Mouse (Mus musculus): ENCODE data around the gene Rfwd3. TPM values are rescaled to one million over a fixed set of nuclear protein-coding genes. Genes with fewer than 3 reads are reported as not detected.

Gene Rfwd3
- polyA plus RNA-seq (2015; fragmentation: Nextera tagmentation; extraction: Ambion mirVana): 47.0 and 50.1 TPM in 2 replicates

DNA sequence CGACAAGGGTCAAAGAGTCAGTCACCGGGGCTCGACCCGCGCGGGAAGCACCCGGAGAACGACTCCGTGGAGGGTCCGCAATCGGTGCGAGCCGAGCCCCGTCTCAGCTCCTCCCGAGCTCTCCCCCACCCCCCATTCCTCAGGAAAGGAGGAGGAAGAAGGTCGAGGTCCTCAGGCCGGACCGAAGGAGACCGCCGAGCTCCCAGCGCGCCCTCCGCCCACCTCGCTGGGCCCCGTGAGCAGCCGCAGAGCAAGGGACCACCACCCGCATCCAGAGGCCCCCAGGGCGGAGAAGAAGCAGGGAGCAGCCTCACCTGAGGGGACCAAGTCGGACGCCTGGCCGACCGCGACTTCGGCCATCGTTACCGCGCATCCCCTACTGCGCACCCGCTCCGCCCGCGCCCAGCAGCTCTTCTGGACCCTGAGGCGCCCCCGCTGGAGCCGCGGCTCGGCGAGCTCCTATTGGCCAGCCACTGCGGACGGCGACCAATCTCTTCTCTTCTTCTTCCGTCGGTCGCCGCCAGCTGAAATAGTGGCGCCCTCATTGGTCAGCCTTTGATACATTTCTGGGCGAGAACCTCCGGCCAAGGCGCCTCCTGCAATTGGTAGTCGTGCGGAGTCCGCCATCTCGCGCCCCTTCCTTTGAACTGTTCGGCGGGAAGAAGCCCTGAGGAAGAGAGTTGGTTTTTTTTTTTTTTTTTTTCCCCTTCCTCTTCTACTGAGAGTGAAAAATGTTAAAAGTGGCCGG, at the start of gene Rfwd3:
Gene Rfwd3, minus strand, starts transcription at position 402 of the 748 bp plus-strand sequence.
- peak within 1 kb of the TSS; percentile 65 for H3K4me2 ChIP-seq (ENCODE audit: low read depth, low read length)
- 0 out of 2 replicates have a peak, but pooled peaks cover 4% of the 10 kb centered on the region for H3K36me3 ChIP-seq (ENCODE audit: control insufficient read depth, insufficient read depth, low read length)
- under 1% methylated on average over 67 of the region's 67 CpGs for WGBS
- peak within 1 kb of the TSS; percentile 97 for H3K4me3 ChIP-seq (replicated peaks; ENCODE audit: low read length)
- no peaks in the 10 kb centered on the region for H3K9me3 ChIP-seq (replicated peaks; ENCODE audit: control insufficient read depth, low read length)
- H3K27ac ChIP-seq (ENCODE audit: low read length): peak within 1 kb of the TSS; percentile 94
- H3K9ac ChIP-seq (ENCODE audit: low read length): peak within 1 kb of the TSS; percentile 96
- H3K27me3 ChIP-seq (ENCODE audit: control insufficient read depth, insufficient read depth, low read length): no peaks in the 10 kb centered on the region
- ATAC-seq (ENCODE audit: insufficient read depth, low FRiP score): peak; percentile 99
- H3K4me1 ChIP-seq (ENCODE audit: control insufficient read depth, insufficient read depth, low read length): peaks cover 10% of the 10 kb centered on the region; the same call in 1 of the 2 replicates

DNA sequence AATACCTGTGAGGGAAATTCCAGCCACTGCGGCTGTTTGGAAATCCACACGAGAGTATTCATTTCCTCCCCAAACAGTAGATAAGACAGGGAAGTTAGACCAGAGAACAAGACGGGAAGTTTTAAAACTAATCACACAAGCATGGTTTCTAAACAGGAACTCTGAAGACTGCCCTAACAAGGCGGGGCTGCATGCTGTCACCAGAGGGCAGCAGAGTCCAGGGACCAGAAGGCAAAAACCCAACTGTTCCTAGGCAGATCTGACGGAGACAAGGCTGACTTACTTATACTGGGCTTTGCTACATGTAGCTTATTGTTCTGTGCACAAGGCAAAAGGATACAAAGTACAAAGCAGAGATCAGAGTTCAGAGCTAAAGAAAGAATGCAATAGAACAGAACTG, 43.2 kb upstream of the Rfwd3 start:
- Histone ChIP-seq H3K9me3 (replicated peaks; ENCODE audit: control insufficient read depth, low read length) (no peaks in the 10 kb centered on the region), H3K4me3 (replicated peaks; ENCODE audit: low read length) (no peak overlapping the region), H3K27me3 (ENCODE audit: control insufficient read depth, insufficient read depth, low read length) (no peaks in the 10 kb centered on the region), H3K4me1 (ENCODE audit: control insufficient read depth, insufficient read depth, low read length) (no peaks in the 10 kb centered on the region), H3K27ac (ENCODE audit: low read length) (no peak overlapping the region), H3K4me2 (ENCODE audit: low read depth, low read length) (no peak overlapping the region), H3K36me3 (ENCODE audit: control insufficient read depth, insufficient read depth, low read length) (no peaks in the 10 kb centered on the region), H3K9ac (ENCODE audit: low read length) (no peak overlapping the region)
- WGBS: 11% methylated on average over 5 of the region's 5 CpGs
- ATAC-seq (ENCODE audit: insufficient read depth, low FRiP score): peak; percentile 71; the same call in 1 of the 2 replicates

- H3K4me2 ChIP-seq (ENCODE audit: low read depth, low read length): no peak overlapping the region
- no peak overlapping the region for H3K9ac ChIP-seq (ENCODE audit: low read length)
- H3K4me3 ChIP-seq (replicated peaks; ENCODE audit: low read length): no peak overlapping the region
- 63% methylated on average over 3 of the region's 3 CpGs for WGBS
- no peak overlapping the region for H3K27ac ChIP-seq (ENCODE audit: low read length)
- peaks cover 5% of the 10 kb centered on the region; the same call in 1 of the 2 replicates for H3K4me1 ChIP-seq (ENCODE audit: control insufficient read depth, insufficient read depth, low read length)
- H3K36me3 ChIP-seq (ENCODE audit: control insufficient read depth, insufficient read depth, low read length): no peaks in the 10 kb centered on the region
- no peaks in the 10 kb centered on the region for H3K27me3 ChIP-seq (ENCODE audit: control insufficient read depth, insufficient read depth, low read length)
- H3K9me3 ChIP-seq (replicated peaks; ENCODE audit: control insufficient read depth, low read length): no peaks in the 10 kb centered on the region
- no peak for ATAC-seq (ENCODE audit: insufficient read depth, low FRiP score)
Measured at GRCm38 (mm10) chr8:111340186-111340585, 40.2 kb upstream of the Rfwd3 start.

DNA sequence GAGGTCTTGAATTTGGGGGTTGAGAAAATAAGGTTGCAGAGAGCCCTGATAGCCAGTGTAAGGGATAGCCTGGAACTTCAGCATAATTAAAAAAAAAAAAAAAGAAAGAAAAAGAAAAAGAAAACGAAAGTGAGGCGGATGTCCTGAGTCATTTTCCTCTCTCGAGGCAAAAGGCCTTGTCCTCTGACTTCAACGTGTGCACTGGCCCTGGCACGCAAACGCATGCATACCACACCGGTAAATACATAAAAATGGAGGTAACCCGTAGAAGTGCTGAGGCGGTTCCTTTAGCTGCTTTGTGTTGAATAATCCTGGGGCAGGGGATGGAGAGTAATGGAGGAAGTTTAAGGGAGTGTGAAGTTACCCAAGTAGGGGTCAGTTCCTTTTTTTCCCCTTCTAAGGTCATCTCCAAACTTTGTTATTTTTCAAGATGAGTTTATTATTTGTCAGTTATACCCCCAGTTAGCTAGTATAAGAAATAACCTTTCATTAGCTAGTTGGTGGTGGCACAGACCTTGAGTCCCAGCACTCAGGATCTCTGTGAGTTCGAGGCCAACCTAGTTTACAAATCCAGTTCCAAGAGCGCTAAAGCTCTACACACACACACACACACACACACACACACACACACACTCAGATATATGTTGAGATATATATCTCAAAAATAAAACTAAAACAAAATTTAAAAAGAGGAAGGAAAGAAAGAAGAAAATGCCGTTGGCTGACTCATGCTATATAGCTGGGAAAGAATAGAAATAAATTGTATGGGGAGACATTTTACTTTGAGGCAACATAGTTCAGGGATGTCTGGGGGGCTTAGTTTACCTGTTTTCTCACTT, 38.6 kb upstream of the Rfwd3 start:
- Histone ChIP-seq H3K27ac (ENCODE audit: low read length) (no peak overlapping the region), H3K4me2 (ENCODE audit: low read depth, low read length) (peak overlapping the region; percentile 96), H3K9me3 (replicated peaks; ENCODE audit: control insufficient read depth, low read length) (no peaks in the 10 kb centered on the region), H3K4me3 (replicated peaks; ENCODE audit: low read length) (peak overlapping the region; percentile 60), H3K36me3 (ENCODE audit: control insufficient read depth, insufficient read depth, low read length) (no peaks in the 10 kb centered on the region), H3K9ac (ENCODE audit: low read length) (no peak overlapping the region), H3K4me1 (ENCODE audit: control insufficient read depth, insufficient read depth, low read length) (peaks cover 5% of the 10 kb centered on the region; the same call in 1 of the 2 replicates), H3K27me3 (ENCODE audit: control insufficient read depth, insufficient read depth, low read length) (no peaks in the 10 kb centered on the region)
- ATAC-seq (ENCODE audit: insufficient read depth, low FRiP score): no peak
- WGBS: 39% methylated on average over 12 of the region's 12 CpGs

DNA sequence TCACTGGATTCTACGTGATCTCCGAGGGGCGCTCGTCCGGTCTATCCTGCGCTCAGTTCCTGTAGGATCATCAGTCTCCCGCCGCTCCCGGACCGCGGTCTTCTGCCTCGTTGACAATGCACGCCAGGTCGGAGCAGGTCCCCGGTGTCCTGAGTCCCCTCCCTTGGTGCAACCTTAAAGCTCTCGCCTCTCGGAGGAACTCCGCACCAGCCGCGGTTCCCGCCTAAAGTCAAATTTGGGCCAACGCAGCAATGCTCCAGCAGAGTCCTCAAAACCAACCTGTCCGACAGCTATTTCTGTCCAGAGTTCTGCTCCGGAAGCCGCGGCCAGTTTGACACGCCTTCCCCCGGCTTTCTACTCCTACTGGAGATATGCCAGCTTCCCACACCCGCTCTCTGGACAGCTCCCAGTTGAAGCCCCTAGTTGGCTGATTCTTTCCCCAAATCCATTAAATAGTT, 37.9 kb upstream of the Rfwd3 start, which contains the start of gene Mlkl:
Gene Mlkl, minus strand, starts transcription at position 288 of the 458 bp plus-strand sequence.
- Histone ChIP-seq H3K4me1 (ENCODE audit: control insufficient read depth, insufficient read depth, low read length) (peaks cover 5% of the 10 kb centered on the region; the same call in 1 of the 2 replicates), H3K9me3 (replicated peaks; ENCODE audit: control insufficient read depth, low read length) (no peaks in the 10 kb centered on the region), H3K4me2 (ENCODE audit: low read depth, low read length) (peak within 1 kb of the TSS; percentile 96), H3K9ac (ENCODE audit: low read length) (peak within 1 kb of the TSS; percentile 69), H3K27me3 (ENCODE audit: control insufficient read depth, insufficient read depth, low read length) (no peaks in the 10 kb centered on the region), H3K27ac (ENCODE audit: low read length) (peak within 1 kb of the TSS; percentile 22; the same call in 1 of the 2 replicates), H3K36me3 (ENCODE audit: control insufficient read depth, insufficient read depth, low read length) (no peaks in the 10 kb centered on the region), H3K4me3 (replicated peaks; ENCODE audit: low read length) (peak within 1 kb of the TSS; percentile 60)
- ATAC-seq (ENCODE audit: insufficient read depth, low FRiP score): no peak
- under 1% methylated on average over 29 of the region's 29 CpGs for WGBS

DNA sequence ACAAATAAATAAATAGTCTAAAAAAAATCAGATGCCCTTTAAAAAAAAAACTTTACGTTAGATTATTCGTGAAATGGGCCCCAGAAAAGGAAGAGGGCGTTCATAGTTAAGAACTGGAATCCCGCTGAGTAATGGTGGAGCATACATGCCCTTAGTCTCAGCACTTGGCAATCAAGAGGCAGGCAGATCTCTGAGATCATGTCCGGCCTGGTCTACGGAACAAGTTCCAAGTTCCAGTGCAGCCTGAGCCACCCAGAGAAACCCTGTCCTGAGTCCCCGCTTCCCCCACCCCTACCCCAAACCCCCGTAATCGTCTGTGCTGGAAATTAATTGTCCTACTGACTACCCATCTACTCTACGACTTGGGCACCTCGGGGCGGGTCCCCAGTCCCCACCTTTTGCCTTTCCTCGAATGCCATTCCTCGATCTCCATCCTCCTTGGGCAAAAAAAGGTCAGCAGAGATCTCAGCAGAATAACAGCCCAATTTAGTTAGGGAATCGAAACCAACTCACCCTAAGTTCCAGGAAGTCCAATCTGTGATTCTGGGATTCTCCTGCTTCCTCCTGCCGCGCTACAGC, 37.4 kb upstream of the Rfwd3 start:
- Histone ChIP-seq H3K27me3 (ENCODE audit: control insufficient read depth, insufficient read depth, low read length) (no peaks in the 10 kb centered on the region), H3K4me1 (ENCODE audit: control insufficient read depth, insufficient read depth, low read length) (peaks cover 5% of the 10 kb centered on the region; the same call in 1 of the 2 replicates), H3K4me3 (replicated peaks; ENCODE audit: low read length) (peak overlapping the region; percentile 60), H3K27ac (ENCODE audit: low read length) (0 out of 2 replicates have a peak overlapping the region, but pooled peaks have one; percentile 22), H3K9ac (ENCODE audit: low read length) (peak overlapping the region; percentile 69), H3K4me2 (ENCODE audit: low read depth, low read length) (peak overlapping the region; percentile 96), H3K9me3 (replicated peaks; ENCODE audit: control insufficient read depth, low read length) (no peaks in the 10 kb centered on the region), H3K36me3 (ENCODE audit: control insufficient read depth, insufficient read depth, low read length) (no peaks in the 10 kb centered on the region)
- no peak for ATAC-seq (ENCODE audit: insufficient read depth, low FRiP score)
- WGBS: 23% methylated on average over 17 of the region's 17 CpGs

GRCm38 (mm10) chr8:111336692-111337091, 36.7 kb upstream of the Rfwd3 start:
- no peak overlapping the region for H3K4me3 ChIP-seq (replicated peaks; ENCODE audit: low read length)
- 77% methylated on average over 4 of the region's 4 CpGs for WGBS
- no peak for ATAC-seq (ENCODE audit: insufficient read depth, low FRiP score)

GRCm38 (mm10) chr8:111325222-111325790, 25.3 kb upstream of the Rfwd3 start:
- Histone ChIP-seq H3K9me3 (replicated peaks; ENCODE audit: control insufficient read depth, low read length) (no peaks in the 10 kb centered on the region), H3K4me3 (replicated peaks; ENCODE audit: low read length) (no peak overlapping the region), H3K9ac (ENCODE audit: low read length) (no peak overlapping the region), H3K27ac (ENCODE audit: low read length) (no peak overlapping the region), H3K4me2 (ENCODE audit: low read depth, low read length) (no peak overlapping the region), H3K27me3 (ENCODE audit: control insufficient read depth, insufficient read depth, low read length) (no peaks in the 10 kb centered on the region), H3K36me3 (ENCODE audit: control insufficient read depth, insufficient read depth, low read length) (no peaks in the 10 kb centered on the region), H3K4me1 (ENCODE audit: control insufficient read depth, insufficient read depth, low read length) (no peaks in the 10 kb centered on the region)
- 69% methylated on average over 6 of the region's 6 CpGs for WGBS
- ATAC-seq (ENCODE audit: insufficient read depth, low FRiP score): no peak

More at GRCm38 (mm10) chr8:111336692-111337091, 36.7 kb upstream of the Rfwd3 start:
- Histone ChIP-seq H3K4me1 (ENCODE audit: control insufficient read depth, insufficient read depth, low read length) (peaks cover 5% of the 10 kb centered on the region; the same call in 1 of the 2 replicates), H3K9ac (ENCODE audit: low read length) (no peak overlapping the region), H3K36me3 (ENCODE audit: control insufficient read depth, insufficient read depth, low read length) (no peaks in the 10 kb centered on the region), H3K27me3 (ENCODE audit: control insufficient read depth, insufficient read depth, low read length) (no peaks in the 10 kb centered on the region), H3K9me3 (replicated peaks; ENCODE audit: control insufficient read depth, low read length) (no peaks in the 10 kb centered on the region), H3K27ac (ENCODE audit: low read length) (no peak overlapping the region), H3K4me2 (ENCODE audit: low read depth, low read length) (no peak overlapping the region)

All from stomach, embryonic 16.5 days (tissue).